Mouse (Mus musculus) testis, adult 2 months (tissue): ENCODE measurements around the gene Hs3st3a1. TPM values are rescaled to one million over a fixed set of nuclear protein-coding genes. Genes with fewer than 3 reads are reported as not detected.

ENCODE experiments used
- H3K27ac ChIP-seq: fragments of 200-500 bp; 2 replicates; pipeline ENCODE4 v1.5.1; 2012; ENCODE audit warnings: low read depth, low read length; ENCODE audit not compliant: control insufficient read depth, insufficient read depth
- H3K27me3 ChIP-seq: fragments of 200-500 bp; 2 replicates; pipeline ENCODE4 v1.6.1; 2012; ENCODE audit warnings: mild to moderate bottlenecking, low read length, moderate library complexity; ENCODE audit not compliant: control insufficient read depth, insufficient read depth
- H3K36me3 ChIP-seq: fragments of 200-500 bp; 2 replicates; pipeline ENCODE4 v1.6.1; 2012; ENCODE audit warnings: mild to moderate bottlenecking, low read length; ENCODE audit not compliant: control insufficient read depth, insufficient read depth
- H3K4me1 ChIP-seq: fragments of 200-500 bp; 2 replicates; pipeline ENCODE4 v1.6.1; 2012; ENCODE audit warnings: low read length; ENCODE audit not compliant: control insufficient read depth, insufficient read depth
- H3K4me3 ChIP-seq: fragments of 200-500 bp; 2 replicates; pipeline ENCODE4 v1.5.1; 2012; ENCODE audit warnings: low read depth, mild to moderate bottlenecking, low read length, moderate library complexity, mixed read lengths; ENCODE audit not compliant: control insufficient read depth
- CTCF ChIP-seq: fragments of 200-500 bp; IDR thresholded peaks from 2 replicates; pipeline ENCODE4 v1.5.1; 2012; ENCODE audit warnings: low read depth, mild to moderate bottlenecking, inconsistent platforms, low read length, moderate library complexity; ENCODE audit not compliant: control insufficient read depth, insufficient read depth, insufficient replicate concordance
- POLR2A ChIP-seq: fragments of 200-500 bp; IDR thresholded peaks from 2 replicates; pipeline ENCODE4 v1.6.1; 2012; ENCODE audit warnings: low read depth, mild to moderate bottlenecking, inconsistent platforms, low read length, moderate library complexity; ENCODE audit not compliant: control insufficient read depth
- polyA plus RNA-seq: library from polyadenylated mRNA; depleted of rRNA; stranded (reverse); fragments of >200 nt; gene quantifications from 2 replicates; pipeline ENCODE4 v1.2.3, GENCODE M21; 2012

Hs3st3a1 gene
- polyA plus RNA-seq, 1 experiment: 0.10 TPM

DNA sequence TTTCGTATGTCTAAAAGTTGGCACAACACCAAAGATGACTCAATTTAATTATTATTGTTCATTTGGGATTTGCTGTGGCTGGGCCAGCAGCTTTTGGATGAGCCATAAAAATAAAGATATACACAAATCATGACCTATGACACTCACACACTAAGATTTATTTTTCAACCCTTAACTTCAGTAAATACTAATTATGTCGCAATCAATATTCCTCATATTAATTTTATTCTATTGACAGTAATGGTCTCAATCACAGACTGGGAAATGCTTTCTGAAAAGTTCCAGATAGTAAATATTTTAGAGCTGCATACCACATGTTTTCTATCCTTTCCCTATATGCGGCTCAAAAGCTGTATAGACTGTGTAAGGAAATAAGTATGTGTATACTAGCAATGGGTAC is 71.9 kb downstream of the Hs3st3a1 start:
- Histone ChIP-seq H3K4me1 (no peaks in the 10 kb centered on the region), H3K36me3 (no peaks in the 10 kb centered on the region), H3K4me3 (no peak overlapping the region), H3K27ac (no peak overlapping the region), H3K27me3 (no peaks in the 10 kb centered on the region)
- TF ChIP-seq CTCF (no peak), POLR2A (no peak)

GRCm38 (mm10) chr11:64509106-64509505 is 74.0 kb downstream of the Hs3st3a1 start:
- H3K4me1 ChIP-seq: no peaks in the 10 kb centered on the region
- no peak for TF ChIP-seq POLR2A
- TF ChIP-seq CTCF: no peak
- H3K4me3 ChIP-seq: no peak overlapping the region
- no peaks in the 10 kb centered on the region for H3K36me3 ChIP-seq
- H3K27ac ChIP-seq: no peak overlapping the region
- no peaks in the 10 kb centered on the region for H3K27me3 ChIP-seq

DNA sequence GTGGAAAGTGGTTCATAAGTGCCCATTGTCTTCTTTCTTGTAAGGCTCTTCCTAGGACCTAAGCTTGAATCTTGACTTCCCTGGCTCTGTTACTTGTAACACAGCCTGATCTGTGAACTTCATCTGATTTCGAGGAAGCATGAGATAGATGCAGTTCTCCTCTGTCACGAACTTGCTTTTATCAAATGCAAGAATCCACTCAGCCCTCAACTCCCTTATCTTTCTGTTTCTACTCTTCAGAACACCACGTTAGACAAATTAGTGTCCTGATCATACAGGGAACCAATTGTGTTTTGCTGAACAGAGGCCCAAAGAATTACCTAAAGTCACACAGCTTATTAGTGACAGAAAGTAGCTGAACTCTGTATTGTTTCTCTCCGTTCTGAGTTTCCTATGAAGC is 77.2 kb downstream of the Hs3st3a1 start:
- TF ChIP-seq POLR2A: no peak
- no peak for TF ChIP-seq CTCF
- H3K4me1 ChIP-seq: no peaks in the 10 kb centered on the region
- H3K4me3 ChIP-seq: no peak overlapping the region

GRCm38 (mm10) chr11:64513419-64513818 is 78.3 kb downstream of the Hs3st3a1 start:
- TF ChIP-seq CTCF: no peak
- H3K27ac ChIP-seq: no peak overlapping the region

More for the DNA sequence above, 77.2 kb downstream of the Hs3st3a1 start:
- no peaks in the 10 kb centered on the region for H3K36me3 ChIP-seq
- H3K27ac ChIP-seq: no peak overlapping the region
- no peaks in the 10 kb centered on the region for H3K27me3 ChIP-seq

DNA sequence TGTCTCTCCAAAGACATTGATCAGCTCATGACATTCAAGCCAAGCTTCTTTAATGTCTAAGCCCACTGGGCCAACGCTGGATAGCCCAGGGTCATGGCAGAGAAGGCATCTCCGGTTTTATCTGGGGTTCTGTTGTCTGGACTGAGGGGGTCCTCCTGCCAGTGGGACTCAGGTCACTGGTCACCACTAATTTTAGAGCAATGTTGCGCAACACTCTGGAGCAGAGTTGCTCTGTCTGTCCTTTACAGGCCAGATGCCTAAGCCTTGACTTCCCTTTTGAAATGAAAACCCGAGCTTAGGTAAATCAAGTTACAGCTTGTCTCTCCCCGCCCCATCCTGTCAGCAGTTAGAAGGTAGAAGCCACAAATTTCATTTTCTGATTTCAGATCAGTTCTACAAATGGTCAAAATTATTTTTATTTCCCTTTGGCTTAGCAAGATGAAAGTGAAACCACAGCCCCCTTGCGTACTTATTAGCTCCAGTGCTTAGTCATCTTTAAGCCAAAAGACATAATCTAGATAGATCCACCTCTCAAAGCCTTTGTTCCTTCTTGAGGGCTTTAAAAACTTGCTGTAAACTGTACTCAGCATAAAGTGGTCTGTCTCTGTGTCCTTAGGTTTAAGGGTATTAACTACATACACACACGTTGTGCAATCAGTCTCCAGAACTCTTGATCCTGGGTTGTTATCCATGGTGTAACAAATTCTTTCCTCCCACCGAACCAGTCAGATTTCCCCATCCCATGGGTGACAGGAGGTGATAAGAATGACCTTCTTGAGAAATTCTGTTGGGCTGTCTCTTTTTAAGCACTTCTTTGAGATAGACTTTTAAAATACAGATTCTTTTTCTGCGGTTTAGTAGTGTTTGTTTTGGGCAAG is 81.8 kb downstream of the Hs3st3a1 start:
- Histone ChIP-seq H3K27me3 (no peaks in the 10 kb centered on the region), H3K36me3 (no peaks in the 10 kb centered on the region), H3K4me1 (peaks cover 3% of the 10 kb centered on the region), H3K4me3 (no peak overlapping the region), H3K27ac (no peak overlapping the region)
- TF ChIP-seq POLR2A (no peak), CTCF (no peak)

More at GRCm38 (mm10) chr11:64513419-64513818, 78.3 kb downstream of the Hs3st3a1 start:
- Histone ChIP-seq H3K4me3 (no peak overlapping the region), H3K27me3 (no peaks in the 10 kb centered on the region), H3K4me1 (no peaks in the 10 kb centered on the region), H3K36me3 (no peaks in the 10 kb centered on the region)

GRCm38 (mm10) chr11:64518146-64518841 is 83.2 kb downstream of the Hs3st3a1 start:
- Histone ChIP-seq H3K27me3 (no peaks in the 10 kb centered on the region), H3K27ac (no peak overlapping the region), H3K4me1 (peaks cover 3% of the 10 kb centered on the region), H3K4me3 (no peak overlapping the region), H3K36me3 (no peaks in the 10 kb centered on the region)
- TF ChIP-seq POLR2A: no peak
- TF ChIP-seq CTCF: no peak

DNA sequence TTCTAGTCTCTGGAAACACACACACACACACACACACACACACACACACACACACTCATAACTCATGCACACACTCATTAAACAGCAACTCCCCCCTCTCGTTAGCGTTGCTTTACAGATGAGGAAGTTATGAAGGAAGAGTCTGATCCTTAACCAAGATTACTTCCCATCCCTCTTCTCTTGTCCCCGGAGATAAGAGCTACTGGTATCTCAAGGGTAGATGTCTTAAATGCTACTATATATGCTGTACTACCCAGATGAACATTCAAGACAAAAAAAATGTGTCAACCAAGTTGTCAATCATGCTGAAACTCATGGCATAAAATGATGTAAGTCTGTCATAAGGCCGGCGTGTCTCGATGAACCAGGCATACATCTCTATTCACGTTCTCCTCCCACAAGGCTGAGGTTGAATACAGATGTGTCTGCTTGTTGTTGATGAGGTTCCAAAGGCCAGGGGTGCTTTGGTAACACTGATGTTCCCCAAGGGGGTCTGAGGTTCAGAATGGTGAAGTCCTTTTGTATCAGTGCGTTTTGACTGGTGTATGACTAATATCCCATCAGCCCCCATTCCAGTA is 89.0 kb downstream of the Hs3st3a1 start:
- Histone ChIP-seq H3K27me3 (no peaks in the 10 kb centered on the region), H3K4me1 (peaks cover 3% of the 10 kb centered on the region), H3K36me3 (no peaks in the 10 kb centered on the region), H3K4me3 (no peak overlapping the region), H3K27ac (no peak overlapping the region)
- TF ChIP-seq CTCF (no peak), POLR2A (no peak)
